Mouse (Mus musculus) heart, embryonic 11.5 days (tissue): ENCODE measurements around the gene Rsph10b. TPM values are rescaled to one million over a fixed set of nuclear protein-coding genes. Genes with fewer than 3 reads are reported as not detected.

Experiments used
- polyA plus RNA-seq: library from polyadenylated mRNA; unstranded; fragments of >200 nt; fragmentation: Nextera tagmentation; extraction: Ambion mirVana; gene quantifications from 2 replicates; pipeline ENCODE4 v1.2.1, GENCODE M21; 2014

Gene Rsph10b
- polyA plus RNA-seq, 1 experiment from 2014 or later, result 0.43 TPM

Other genes with a start within 250 kb of the Rsph10b start
- 14.3 and 16.2 TPM in 2 replicates for gene Usp42, start 200.8 kb upstream of the Rsph10b start, polyA plus RNA-seq
- gene Eif2ak1, start 115.2 kb upstream of the Rsph10b start, polyA plus RNA-seq, result 40.9 and 41.6 TPM in 2 replicates
- gene Ankrd61, start 35.4 kb upstream of the Rsph10b start, polyA plus RNA-seq, result 0.21 and 0.47 TPM in 2 replicates
- 89.5 and 95.5 TPM in 2 replicates for gene Aimp2, start 23.2 kb upstream of the Rsph10b start, polyA plus RNA-seq
- 27.4 and 27.8 TPM in 2 replicates for gene Pms2, start 23.1 kb upstream of the Rsph10b start, polyA plus RNA-seq
- 0.62 and 0.82 TPM in 2 replicates for gene Gm42421, start 4.9 kb upstream of the Rsph10b start, polyA plus RNA-seq
- gene Ccz1, start 81.8 kb downstream of the Rsph10b start, polyA plus RNA-seq, result 67.2 and 72.1 TPM in 2 replicates
- gene Ocm, start 93.6 kb downstream of the Rsph10b start, polyA plus RNA-seq, result not detected in 2 replicates
- gene Lmtk2, start 167.4 kb downstream of the Rsph10b start, polyA plus RNA-seq, result 5.1 and 5.2 TPM in 2 replicates